Mouse (Mus musculus) bone marrow, adult 2 months (tissue): ENCODE measurements around the gene Kcnk13. TPM values are rescaled to one million over a fixed set of nuclear protein-coding genes. Genes with fewer than 3 reads are reported as not detected.
"Not testable (repeated sequence)": the region's sequence is repeated elsewhere in the genome, so short reads cannot be mapped to it uniquely, and the experiment has no call there.

Experiments used
- H3K27ac ChIP-seq: fragments of 200-500 bp; 2 replicates; pipeline ENCODE4 v1.5.1; 2012; ENCODE audit warnings: low read depth, mild to moderate bottlenecking, control low read depth, inconsistent platforms, low read length; ENCODE audit not compliant: control insufficient read depth, poor library complexity, insufficient read depth
- H3K4me1 ChIP-seq: fragments of 200-500 bp; 2 replicates; pipeline ENCODE4 v1.6.1; 2011; ENCODE audit warnings: low read length; ENCODE audit not compliant: control insufficient read depth, insufficient read depth
- H3K4me3 ChIP-seq: fragments of 200-500 bp; replicated peaks from 2 replicates; pipeline ENCODE3; 2011; ENCODE audit warnings: mild to moderate bottlenecking, low read depth, low read length, control low read depth; ENCODE audit not compliant: control insufficient read depth
- CTCF ChIP-seq: fragments of 200-500 bp; IDR thresholded peaks from 2 replicates; pipeline ENCODE4 v1.5.1; 2011; ENCODE audit warnings: low read length, control low read depth; ENCODE audit not compliant: control insufficient read depth, insufficient read depth
- POLR2A ChIP-seq: fragments of 200-500 bp; IDR thresholded peaks from 2 replicates; pipeline ENCODE4 v1.6.1; 2011; ENCODE audit warnings: low read depth, mild to moderate bottlenecking, control low read depth, low read length, borderline replicate concordance; ENCODE audit not compliant: control insufficient read depth
- WGBS: fragments of 180-500 bp; shearing (Covaris S2); methylation state at CpG from one replicate; pipeline ENCODE4 v1.1.7; 2018; 5-methylcytosine and 5-hydroxymethylcytosine counted together
- polyA plus RNA-seq: library from polyadenylated mRNA; stranded (reverse); fragments of >200 nt; gene quantifications from 2 replicates; pipeline ENCODE4 v1.2.4, GENCODE M21; 2011; ENCODE audit warnings: low replicate concordance; ENCODE audit not compliant: missing spikeins, insufficient read depth, insufficient read length

Gene Kcnk13
- polyA plus RNA-seq, 1 experiment: 0.82 TPM

DNA sequence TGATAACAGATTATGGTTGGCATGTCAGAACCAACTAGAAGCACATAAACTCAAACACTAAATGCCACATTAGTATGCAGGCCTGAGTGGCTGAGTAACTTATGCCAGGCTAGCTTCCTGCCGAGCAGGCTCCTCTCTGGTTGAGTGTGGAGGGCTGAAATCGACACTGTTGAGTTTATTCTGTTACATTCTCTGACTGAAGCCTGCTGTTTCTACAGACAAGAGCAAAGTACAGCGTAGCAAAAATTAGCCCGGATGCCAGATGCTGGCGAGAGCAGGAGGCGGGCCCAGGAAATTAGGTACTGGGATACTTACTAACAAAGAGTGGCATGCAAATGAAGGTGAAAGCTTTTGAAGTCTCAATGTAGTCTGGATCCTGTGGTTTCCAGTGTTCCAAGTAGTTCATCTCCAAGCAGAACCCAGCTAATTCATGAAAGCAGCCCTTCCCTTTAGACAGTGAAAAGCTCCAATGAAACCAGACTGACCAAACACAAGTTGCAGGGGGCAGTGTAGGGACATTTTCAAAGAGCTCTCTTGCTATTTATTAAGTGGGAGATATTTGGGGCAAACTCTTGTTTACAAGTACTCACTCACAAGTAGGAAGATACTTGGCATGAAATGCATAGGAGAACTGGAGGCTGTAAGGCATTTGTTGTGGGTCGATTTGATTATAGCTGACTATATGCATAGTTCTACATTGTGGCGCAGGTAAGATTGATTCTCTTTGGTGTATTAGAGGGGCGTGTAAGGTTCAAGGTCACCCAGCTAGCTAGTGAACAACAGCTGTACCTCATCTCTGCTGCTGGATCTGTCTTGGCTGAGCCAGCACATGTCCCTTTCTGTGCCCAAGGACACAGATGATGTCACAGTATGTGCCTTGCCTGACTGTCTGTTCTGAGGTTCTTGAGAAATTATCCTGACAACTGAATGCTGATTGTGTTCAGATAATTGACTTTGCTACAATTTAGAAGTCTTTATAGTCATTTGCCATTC, 5.9 kb upstream of the Kcnk13 start:
- 78% methylated on average over 9 of the region's 9 CpGs for WGBS
- TF ChIP-seq POLR2A (no peak), CTCF (no peak)
- Histone ChIP-seq H3K4me1 (peaks cover 8% of the 10 kb centered on the region), H3K4me3 (no peak overlapping the region), H3K27ac (no peak overlapping the region)

DNA sequence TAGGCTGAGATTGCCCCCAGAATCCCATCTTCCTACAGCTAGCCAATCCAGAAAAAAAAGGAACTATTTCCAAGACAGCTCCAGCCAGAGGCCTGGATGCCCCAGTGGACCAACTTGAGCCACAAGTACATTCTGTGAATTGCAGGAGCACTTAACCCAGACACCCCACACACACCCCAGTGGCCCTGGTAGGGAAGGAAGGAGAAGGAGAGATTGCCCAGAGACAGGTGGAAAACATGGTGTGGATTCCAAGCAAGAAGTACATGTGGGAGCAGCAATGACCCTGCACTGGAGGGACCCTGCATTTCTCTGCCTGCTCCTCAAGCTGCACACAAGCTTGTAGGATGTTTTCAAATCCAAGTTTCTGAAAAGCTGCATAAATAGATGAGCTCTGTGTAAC, 5.0 kb upstream of the Kcnk13 start:
- H3K27ac ChIP-seq: no peak overlapping the region
- no peak for TF ChIP-seq POLR2A
- no peak overlapping the region for H3K4me3 ChIP-seq
- H3K4me1 ChIP-seq: peaks cover 8% of the 10 kb centered on the region

DNA sequence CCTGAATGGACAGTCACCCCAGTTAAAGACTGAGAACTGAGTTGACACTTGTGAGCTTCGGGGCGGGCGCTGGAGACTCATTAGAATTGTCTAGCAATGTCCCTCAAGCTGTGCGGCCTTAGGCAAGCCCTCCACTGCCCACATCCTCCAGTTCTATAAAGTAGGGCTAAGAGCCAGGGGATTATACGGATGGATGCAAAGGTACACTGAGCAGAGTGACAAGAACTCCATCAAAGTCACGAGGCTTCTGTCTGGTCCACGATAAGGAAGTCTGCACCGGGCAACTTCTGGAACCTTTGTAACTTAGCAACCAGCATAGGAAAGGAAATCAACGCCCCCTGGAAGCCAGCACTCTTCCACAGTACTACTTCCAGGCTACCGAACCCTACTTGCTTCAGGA, 4.4 kb upstream of the Kcnk13 start:
- 11% methylated on average over 10 of the region's 10 CpGs for WGBS
- H3K27ac ChIP-seq: no peak overlapping the region

DNA sequence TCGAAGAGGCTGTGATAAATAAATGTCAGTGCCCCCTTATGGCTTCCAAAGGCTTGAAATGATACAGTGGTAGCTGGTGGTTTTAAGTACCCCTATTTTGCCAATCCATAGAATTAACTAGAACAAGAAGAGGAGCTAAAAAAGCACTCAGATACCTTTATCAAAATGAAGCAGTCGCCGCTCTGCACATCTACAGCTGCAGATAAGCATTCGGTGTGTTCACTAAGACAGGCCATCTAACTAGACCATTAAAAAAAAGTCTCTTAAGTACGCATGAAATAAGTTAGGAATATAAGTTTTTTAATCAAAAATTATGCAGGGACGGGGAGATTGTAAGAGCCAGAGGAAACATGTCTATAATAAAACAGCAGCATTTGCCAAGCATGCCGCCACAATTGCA, 3.6 kb upstream of the Kcnk13 start:
- Histone ChIP-seq H3K4me1 (peaks cover 3% of the 10 kb centered on the region; the same call in 1 of the 2 replicates), H3K27ac (no peak overlapping the region), H3K4me3 (no peak overlapping the region)
- TF ChIP-seq CTCF: no peak
- WGBS: 68% methylated on average over 7 of the region's 7 CpGs

More for the DNA sequence above, 4.4 kb upstream of the Kcnk13 start:
- Histone ChIP-seq H3K4me1 (peaks cover 8% of the 10 kb centered on the region), H3K4me3 (no peak overlapping the region)
- TF ChIP-seq POLR2A: no peak
- no peak for TF ChIP-seq CTCF

DNA sequence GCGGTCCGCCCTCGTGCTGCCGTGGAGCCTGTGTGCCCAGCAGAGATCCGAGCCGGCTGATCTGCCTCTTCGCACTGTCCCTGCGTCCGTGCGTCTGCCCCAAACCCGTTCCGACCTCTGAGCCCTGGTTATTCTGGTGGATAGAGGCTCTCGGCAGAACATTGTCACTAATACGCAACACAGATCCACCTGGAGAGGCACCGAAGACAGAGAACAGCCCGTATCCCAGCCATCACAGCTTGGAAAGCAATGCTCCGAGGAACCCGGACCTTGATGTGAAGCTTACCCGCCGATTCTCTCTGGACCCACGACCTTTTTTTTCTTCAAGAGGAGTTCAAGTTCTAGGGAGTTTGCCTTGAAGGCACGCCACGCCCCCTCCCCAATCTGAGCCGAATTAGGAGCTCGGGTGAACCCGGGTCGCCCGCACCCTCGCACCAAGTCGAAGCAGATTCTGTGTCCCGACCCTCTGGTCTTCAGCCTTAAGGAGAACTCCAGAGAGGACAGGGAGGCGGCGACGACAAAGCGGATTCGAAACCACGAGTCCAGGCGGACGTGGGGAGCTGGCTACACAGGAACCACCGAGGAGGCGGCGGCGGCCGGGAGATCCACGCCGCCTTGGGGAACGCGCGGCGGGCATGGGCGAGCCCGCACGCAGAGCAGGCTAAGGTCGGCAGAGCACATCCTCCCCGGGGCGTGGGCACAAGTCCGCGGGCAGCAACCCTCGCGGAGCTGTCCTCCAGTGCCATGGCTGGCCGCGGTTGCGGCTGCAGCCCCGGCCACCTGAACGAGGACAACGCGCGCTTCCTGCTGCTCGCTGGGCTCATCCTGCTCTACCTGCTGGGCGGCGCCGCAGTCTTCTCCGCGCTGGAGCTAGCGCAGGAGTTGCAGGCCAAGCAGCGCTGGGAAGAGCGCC, 1.2 kb downstream of the Kcnk13 start:
- Histone ChIP-seq H3K4me3 (peak overlapping the region; percentile 46), H3K27ac (peak overlapping the region; percentile 22; the same call in 1 of the 2 replicates), H3K4me1 (no peaks in the 10 kb centered on the region)
- TF ChIP-seq POLR2A (no peak), CTCF (no peak)
- WGBS: under 1% methylated on average over 77 of the region's 77 CpGs

DNA sequence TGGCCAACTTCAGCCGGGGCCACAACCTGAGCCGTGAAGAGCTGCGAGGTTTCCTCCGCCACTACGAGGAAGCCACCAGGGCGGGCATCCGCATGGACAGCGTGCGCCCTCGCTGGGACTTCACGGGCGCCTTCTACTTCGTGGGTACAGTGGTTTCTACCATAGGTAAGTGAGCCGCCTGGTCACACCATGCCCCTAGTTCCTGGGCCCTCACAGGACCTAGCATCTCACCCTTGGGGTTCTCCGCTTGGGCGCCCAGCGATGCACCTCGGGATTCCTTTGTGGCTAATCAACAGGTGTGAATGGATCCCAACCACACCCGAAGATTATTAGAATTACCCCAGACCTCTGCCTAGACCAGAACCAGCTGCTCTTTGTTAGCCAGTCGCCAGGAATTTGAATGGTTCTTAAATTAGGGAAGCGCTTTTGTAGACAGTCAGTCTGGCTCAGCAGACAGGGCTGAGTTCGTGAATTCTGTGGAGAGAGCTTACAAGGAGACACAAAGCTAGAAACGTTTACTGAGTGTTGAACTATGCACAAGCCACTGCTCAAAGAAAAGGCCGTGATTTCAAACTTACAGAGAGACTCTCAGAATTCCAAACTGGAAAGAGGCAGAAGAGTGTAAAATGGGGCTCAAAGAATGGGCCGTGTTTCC, 1.9 kb downstream of the Kcnk13 start:
- peak overlapping the region; percentile 22; the same call in 1 of the 2 replicates for H3K27ac ChIP-seq
- no peaks in the 10 kb centered on the region for H3K4me1 ChIP-seq
- H3K4me3 ChIP-seq: peak overlapping the region; percentile 46
- 12% methylated on average over 25 of the region's 25 CpGs for WGBS
- TF ChIP-seq CTCF (no peak), POLR2A (no peak)

DNA sequence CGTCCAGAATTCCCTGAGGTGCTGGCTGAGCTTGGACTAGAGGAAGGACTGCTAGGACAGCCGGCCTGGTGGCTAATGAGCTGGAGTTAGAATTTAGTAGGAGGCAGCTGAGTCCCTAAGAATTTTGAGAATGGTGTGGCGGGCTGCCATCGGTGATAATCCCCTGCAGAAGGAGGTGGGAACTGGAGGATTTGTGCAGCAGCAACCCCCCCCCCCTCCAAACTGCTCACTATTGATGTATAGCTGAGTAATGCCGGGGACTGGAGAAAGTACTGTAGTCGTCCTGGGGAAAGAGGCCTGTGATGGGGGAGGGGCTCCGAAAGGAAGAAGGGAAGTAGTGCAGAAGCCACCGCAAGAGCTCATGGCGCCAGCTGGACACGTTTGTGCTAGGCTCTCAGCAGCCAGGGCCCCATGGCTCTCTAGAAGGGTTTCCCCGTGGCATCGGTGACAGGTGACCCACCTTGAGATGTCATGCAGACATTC, 2.6 kb downstream of the Kcnk13 start:
- Histone ChIP-seq H3K4me3 (no peak overlapping the region), H3K4me1 (no peaks in the 10 kb centered on the region), H3K27ac (no peak overlapping the region)
- TF ChIP-seq CTCF (no peak), POLR2A (no peak)
- 10% methylated on average over 12 of the region's 12 CpGs for WGBS

DNA sequence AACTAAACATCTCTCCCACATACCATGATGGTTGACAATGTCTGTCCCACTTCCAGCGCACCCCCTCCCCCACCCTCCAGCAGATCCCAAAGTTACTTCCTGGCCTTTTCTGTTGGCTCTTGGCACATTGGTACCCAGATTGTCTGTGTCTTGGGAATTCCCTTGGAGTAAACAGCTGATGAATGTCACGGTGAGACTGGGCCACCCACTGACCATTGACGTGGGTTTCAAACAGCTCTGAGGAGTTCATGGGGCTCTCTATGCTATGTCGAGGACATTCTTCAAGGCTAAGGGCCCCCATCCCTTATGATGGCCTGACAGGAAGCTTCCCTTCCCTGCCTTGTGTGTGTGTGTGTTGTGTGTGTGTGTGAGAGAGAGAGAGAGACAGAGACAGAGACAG, 5.6 kb downstream of the Kcnk13 start:
- TF ChIP-seq POLR2A (no peak), CTCF (no peak)
- H3K4me1 ChIP-seq: no peaks in the 10 kb centered on the region
- 74% methylated on average over 4 of the region's 4 CpGs for WGBS
- no peak overlapping the region for H3K27ac ChIP-seq
- H3K4me3 ChIP-seq: no peak overlapping the region

DNA sequence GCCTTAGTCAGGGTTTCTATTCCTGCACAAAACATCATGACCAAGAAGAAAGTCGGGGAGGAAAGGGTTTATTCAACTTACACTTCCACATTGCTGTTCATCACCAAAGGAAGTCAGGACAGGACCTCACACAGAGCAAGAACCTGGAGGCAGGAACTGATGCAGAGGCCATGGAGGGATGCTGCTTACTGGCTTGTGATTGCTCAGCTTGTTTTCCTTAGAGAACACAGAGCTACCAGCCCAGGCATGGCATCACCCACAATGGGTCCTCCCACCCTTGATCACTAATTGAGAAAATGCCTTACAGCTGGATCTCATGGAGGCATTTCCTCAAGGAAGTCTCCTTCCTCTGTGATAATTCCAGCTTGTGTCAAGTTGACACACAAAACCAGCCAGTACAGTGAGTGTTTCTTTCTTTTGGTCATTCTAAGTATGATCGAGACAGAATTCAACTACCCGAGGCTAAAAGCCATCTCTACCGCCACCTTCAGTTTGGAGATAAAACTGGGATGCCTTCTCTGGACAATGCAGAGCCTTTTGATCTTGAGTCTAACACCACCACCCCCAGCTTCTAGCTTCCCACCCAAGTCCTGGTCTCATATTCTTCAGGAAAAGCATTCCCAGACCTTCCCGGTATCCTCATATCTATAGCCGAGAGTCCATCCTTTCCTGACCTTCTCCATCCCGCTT, 7.1 kb downstream of the Kcnk13 start:
- H3K27ac ChIP-seq, H3K4me1 ChIP-seq, H3K4me3 ChIP-seq: not testable (repeated sequence)
- 61% methylated on average over 7 of the region's 7 CpGs for WGBS
